Mouse (Mus musculus): Measurements from ENCODE around the gene Mex3a.
A peak's percentile ranks its signal among the peaks of the same experiment; 100 is the strongest.

The Mex3a gene

DNA sequence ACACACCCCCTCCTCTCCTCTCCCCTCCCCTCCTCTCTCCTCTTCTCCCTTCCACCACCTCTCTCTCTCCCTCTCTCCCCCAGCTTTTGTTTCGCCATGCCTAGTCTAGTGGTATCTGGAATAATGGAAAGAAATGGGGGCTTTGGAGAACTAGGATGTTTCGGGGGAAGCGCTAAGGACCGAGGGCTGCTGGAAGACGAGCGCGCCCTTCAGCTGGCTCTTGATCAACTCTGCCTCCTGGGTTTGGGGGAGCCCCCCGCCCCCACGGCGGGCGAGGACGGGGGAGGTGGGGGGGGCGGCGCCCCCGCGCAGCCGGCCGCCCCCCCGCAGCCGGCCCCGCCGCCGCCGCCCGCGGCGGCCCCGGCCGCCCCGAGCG lies at the start of gene Mex3a:
Mex3a (plus strand) TSS at position 97 of the 376 bp plus-strand sequence.
- no peak for DNase-seq

DNA sequence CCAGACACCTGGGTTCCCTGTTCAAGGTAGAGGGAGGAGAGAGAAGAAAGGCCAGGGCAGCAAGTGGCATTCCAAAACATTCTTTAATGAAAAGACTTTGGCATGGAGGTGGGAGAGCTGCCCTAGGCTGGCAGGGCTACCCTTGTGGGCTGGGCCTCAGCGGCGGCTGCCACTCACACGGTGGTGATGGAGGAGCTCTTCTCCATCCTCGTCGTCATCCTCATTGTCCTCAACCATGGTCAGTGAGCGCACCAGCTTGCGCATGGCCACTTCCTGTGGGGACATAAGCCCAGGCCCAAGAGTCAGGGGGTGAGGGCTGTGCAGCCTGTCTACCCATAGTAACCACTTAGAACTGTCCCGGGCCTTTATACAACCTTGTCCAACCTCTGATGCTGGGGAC lies 49.1 kb upstream of the Mex3a start:
- DNase-seq, result no peak

DNA sequence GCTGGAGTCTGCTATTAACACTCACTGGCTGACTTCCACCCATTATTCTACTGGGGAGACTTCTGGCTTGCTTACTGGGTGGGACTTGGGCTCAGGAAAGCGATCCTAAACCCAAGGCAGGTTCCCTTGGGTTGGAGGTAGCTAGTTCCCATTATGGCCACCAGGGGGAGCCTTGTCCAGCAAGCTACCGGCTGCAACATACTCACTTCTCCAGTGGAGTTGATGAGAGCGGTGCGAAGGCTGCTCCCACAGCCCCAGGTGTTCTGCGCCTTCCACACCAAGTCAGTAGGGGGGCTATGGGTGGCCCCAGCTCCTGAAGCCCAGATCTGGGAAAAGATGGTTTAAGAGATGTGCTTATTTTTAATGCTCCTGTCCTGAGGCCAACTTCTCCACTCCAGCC lies 48.6 kb upstream of the Mex3a start:
- DNase-seq, result peak; percentile 83

DNA sequence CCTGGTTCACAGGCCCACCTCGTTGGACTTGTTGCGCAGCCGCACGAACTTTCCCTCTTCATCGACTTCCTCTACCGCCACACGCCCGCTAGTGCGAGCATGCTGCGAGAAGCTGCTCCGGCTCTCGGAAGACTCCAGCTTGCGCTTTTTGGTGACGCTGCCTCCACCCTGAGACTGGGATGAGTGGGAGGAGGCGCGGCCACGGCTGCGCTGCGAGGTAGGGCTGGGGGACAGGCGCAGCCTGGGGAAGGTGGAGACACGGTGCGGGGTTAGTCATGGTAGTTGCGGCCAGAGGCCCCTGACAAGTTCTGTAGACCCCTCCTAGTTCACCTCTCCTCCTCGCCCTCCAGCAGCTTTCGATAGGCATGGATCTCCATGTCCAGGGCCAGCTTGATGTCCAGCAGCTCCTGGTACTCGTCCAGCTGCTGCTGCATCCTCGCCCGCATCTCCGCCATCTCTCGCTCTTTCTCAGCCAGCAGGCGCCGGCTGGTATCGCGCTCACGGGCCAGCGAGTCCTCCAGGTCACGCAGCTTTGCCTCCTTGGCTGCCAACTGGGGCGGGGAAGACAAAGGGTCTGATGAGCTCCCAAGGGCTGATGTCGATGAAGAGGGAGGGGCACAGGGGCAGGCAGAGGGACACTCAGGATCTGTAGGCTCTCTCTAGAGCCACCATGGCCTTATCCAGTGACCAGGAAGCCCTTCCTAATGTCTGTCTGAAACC lies 47.4 kb upstream of the Mex3a start:
- DNase-seq, result no peak

DNA sequence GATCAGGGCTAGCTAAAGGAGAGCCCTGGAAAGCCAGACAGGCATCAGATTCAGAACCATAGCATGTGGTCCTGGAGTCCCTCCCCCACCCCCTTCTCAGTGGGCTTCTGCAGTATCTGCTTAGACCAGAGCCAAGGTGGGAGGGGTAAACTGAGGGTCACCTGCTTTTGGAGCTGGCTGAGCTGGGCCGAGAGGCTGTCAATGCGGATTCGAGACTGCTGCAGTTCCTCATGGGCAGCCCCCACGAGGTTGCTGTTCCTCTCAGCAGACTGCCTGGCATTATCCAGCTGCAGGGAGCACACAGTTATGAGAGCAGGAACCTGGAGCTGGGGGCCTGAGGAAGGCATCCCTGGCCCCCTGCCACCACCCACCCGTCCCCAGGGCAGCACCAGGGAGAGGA lies 46.2 kb upstream of the Mex3a start:
- no peak for DNase-seq

DNA sequence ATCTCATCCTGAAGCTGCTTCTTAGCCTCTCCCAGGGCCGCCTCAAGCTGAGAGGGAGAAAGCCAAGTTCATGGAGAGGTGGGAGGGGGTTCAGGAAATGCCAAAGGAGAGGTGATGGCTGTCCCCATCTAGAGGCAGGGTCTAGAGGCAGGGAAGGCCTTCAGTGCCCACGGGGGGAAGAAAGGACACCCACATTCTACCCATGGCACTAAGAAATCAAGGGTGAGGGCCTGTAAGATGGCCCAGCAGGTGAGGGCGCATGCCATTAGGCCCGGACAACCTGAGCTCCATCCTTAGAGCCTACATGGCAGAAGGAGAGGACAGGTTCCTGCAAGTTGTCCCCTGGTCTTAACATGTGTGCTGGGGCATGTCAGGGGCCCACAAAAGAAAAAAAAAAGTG lies 45.3 kb upstream of the Mex3a start:
- DNase-seq, result no peak

DNA sequence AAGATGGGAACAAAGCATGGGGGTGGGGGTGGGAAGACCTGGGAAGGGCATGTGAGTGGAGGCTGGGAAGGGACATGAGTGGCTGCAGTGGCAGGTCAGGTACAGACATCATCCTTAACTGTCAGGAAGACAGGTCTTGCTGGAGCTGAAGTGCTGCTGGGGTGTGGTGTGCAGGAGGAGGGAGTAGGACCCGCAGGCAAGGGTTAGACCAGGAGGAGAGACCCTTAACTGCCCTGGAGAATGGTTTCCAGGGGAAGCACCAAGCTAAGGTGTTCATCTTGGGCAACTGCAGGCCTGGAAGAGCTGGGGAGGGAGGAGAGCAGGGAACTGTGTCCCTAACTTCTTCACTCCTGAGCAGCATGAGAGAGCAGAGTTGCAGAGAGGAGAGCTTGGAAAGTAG lies 44.8 kb upstream of the Mex3a start:
- no peak for DNase-seq

DNA sequence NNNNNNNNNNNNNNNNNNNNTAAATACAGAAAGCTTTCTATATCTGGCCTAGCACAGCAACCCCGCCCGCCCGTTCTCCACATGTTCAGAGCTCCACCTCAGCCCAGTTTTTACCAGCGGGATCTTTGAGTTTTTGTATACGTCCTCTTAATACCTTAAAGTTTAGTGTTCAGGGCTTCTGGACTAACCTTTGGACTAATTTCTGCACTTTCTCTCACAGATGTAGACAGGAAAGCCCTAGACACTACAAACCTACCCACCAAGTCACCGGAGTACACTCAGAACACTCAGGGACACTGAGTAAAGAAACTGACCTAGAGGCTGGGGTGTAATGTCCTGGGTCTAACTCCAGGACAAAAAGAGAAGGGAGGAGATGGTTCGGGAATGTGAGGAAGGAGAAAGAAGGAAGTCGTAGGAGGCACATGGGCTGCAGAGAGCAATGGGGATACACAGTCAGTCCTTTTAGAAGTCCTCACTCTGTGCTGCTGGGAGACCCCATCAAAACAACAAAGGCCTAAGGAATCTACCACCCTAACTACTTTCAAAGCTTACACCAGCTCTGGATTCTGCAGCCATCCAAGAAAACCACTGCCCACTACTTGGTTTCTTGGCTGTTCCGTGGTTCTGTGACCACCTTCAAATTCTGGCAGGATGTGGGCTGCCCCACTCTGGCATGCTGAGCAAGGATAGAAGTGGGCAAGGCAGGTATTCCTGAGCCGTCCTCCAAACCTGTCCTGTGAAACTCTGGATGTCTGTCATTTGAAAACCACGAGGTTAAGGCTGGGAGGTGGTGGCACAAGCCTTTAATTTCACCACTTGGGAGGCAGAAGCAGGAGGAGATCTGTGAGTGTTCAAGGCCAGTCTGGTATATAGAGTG lies 38.3 kb upstream of the Mex3a start:
- DNase-seq, result no peak

DNA sequence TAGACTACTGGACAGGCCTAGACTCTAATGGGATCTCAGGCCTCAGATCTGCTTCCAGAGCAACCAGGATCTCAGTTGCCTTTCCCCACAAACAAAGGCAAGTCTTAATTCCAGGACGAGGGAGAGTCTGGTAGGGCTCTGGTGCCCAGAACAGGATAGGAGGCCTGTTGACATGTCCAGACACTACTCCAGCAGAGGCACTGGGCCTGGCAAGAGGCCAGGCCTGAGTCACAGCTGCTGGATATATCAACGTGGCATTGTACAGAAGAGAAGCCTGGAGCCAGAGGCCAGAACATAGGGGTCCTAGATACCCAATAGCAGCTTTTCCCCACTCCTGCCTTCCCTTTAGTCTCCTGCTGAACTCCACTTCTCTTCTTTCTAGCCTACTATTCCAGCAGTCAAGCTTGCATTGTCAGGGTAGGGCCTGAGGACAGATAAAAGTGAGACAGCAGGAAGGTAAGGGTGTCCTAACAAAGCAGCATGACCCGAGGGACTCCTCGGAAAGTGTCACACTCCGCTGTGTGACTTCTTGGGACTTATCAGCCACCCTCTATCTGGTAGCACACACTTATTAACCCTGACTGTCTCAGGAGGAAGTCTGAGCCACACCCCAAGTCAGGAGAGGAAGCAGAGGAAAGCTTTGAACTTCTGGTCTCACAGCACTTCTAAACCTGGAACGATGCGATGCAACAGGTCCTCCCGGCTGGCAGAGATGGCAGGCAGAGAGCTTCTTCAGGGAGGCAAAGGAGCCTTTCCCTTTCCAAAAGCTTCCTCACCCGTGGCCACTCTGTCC lies 37.2 kb upstream of the Mex3a start:
- no peak for DNase-seq

DNA sequence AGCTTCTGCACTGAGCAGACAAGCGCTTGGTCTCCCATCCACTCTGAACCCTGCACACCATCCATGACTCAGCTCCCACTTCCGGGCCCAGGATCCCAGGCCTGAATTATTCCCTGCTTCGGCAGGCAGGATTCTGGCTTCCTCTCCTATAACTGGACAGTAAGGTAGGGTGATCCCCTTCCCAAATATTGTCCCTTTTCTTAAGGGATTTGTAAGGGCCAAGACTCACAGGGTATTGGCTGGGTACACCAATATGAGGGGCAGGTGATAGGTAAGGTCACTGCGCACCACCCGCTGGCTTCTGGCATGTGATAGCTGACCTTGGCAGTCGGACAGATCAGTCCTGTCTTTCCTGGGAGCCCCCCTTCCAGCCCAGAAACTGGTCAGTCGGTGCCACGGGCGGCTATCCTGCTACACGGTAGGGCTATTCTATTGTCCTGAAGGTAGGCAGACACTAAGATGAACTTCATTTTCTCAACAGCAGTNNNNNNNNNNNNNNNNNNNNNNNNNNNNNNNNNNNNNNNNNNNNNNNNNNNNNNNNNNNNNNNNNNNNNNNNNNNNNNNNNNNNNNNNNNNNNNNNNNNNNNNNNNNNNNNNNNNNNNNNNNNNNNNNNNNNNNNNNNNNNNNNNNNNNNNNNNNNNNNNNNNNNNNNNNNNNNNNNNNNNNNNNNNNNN lies 36.3 kb upstream of the Mex3a start:
- no peak for DNase-seq

DNA sequence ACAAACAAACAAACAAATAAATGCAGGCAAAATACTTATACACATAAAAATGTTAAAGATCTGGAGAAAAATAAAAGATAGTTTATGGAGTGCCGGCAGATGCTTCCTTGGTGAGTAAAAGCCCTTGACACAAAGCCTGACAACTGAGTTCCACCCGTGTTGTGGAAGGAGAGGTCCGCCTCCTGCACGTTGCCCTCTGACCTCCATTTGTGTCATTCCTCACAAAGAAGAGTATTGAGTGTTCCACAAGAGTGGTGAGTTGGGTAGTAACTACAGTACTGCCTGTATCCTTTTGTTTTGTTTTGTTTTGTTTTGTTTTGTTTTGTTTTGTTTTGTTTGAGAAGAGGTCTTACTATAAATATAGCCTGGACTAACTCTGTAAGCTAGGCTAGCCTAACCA lies 32.6 kb upstream of the Mex3a start:
- no peak for DNase-seq

DNA sequence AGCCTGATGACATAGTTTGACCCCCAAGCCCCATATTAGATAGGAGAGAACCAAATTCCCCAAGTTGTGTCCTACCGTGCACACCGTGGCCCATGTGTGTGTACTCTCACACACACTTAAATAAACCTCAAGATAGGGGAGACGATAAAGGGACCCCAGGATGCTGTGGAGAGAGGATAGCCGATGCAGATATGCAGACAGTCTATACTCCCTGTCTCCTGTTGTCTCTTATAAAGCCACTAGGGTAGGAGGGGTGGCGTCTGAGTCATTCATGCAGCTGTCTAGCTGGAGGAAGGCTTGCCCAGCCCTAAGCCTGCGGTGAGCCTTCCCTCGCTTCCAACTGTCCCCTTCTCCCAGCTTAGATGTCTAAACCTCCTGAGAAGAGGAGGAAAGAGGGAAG lies 32.1 kb upstream of the Mex3a start:
- DNase-seq, result no peak

DNA sequence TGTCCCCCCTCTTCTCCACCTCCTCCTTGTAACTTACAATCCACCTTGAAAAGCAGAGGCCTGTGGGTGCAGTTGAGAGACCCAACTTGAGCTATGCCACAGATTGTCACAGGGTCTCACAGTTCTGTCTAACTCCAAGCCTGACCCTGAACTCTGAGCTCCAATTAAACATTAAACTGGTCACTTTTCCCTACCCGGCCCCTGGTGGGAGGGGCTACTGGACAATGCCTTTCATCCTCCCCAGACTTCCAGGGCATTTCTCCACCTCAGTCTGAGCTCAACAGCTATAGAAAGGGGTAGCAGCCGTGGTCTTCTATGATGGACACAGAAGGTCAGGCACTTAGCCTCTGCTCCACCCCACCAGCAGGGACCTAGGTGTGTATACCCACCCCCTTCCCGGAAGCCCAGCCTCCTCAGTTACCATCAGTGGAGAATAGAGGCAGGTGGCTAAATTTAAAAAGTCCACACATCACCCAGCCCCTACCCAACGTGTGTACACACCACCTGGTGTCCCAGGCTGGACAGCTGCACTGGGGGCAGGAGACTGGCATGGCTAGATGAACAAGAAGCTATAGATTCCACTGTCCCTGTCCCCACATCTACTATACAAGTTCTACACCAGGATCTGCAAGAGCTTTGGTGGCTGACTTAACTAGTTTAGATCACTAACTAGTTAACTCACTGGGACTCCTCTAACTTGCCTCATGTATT lies 31.4 kb upstream of the Mex3a start:
- no peak for DNase-seq

DNA sequence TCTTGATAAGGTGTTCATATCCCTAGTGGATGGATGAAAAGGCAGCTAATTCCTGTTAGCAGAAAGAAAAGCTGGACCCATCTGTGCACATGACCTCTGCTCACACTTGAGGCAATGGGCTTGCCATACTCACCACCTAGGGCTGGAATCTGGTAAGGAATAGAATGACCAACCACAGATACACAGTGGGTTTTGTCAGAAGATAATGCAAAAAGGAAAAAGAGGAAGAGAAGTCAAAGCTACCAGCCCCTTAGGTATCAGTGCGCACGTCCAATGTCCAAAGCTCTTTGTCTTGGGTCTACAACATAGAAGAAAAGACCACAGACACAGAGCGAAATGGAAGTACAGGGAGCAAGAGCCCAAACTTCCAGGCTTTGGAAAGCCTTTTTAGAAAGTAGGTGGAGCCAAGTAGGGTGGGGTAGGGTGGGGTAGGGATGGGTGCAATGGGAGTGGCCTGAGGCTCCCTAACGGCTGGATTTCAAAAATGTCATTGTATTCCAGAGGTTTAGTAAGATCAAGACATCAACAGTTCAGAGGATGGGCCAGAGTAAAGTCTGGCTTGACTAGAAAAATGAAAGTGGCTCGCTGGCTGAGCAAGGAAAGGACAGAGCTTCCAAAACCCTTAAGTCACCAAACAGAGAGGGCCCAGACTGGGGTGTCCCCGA lies 30.7 kb upstream of the Mex3a start:
- no peak for DNase-seq

DNA sequence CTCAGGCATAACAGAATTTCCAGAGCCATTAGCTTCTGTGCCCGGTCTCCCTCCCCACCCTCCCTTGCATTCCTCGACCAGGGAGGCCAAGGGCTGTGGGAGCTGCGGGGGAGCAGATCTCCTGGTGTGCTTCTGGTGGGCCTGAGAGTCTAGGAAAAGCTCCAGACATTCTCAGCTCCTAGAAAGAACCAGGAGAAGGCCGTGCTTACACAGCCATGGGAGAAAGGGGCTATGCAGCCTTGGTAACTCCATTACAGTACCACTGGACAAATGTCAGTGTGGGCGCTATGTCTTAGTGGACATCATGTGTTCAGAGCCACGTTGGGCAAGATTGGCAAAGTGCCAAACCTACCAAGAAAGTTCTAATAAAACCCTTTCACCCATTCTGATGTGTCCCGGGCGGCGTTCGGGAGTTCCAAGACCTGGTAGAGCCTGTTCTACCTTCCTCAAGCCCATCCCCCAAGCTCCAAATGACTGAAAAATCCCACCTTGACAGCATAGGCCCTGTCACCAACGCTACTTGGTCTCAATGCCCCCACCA lies 30.1 kb upstream of the Mex3a start:
- DNase-seq, result no peak

DNA sequence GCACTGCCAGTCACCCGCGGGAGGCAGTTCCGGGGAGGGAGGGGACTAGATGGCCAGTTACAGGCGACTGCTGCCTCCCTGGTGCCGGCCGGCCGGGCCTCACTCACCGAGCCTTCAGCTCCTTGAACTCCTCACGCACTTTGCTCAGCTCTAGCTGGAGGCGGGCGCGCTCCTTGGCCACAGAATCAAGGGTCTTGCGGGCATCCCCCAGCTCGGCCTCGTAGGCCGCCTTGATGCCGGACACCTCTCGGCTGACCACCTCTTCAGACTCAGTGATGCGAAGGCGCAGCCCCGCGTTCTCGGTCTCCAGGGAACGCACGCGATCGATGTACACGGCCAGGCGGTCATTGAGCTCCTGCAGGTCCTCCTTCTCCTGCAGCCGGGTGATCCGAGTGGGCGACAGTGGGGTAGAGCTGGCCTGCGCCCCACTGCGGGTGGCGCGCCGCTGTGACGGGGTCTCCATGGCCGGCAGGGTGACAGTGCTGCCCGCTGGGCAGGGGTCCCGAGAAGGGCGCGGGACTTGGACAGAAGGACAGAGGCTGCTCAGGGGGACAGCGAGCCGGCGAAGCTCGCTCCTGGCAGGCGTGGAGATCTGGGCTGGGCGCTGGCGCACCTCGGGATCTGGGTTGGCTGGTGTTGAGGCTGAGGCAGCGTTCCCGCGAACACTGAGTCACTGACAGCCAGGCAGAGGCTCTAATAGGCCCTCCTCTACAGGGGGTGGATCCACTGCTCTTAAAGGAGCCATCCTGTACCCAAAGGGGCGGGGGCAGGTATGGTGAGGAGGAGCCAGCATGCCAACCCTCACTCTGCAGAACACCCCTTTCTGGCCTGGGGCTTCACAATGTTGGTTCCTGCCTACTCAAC lies 29.3 kb upstream of the Mex3a start:
- peak; percentile 81 for DNase-seq

DNA sequence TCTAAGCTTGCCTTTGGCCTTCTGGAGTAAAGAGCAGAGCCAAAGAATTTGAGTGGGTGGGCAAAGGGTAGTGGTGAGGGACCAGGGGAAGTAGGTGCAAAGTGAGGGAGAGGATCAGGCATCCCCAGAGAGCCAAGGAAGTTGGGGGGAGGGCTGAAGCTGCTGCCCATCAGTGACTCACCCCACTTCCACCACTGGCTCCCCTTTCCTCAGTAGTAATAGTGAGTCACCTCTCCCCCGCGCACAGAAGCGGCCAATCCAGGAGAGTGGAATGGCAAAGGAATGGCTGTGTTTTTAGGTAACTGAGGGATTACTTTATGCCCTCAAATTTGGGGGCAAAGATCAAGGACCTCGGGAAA lies 28.7 kb upstream of the Mex3a start:
- no peak for DNase-seq

DNA sequence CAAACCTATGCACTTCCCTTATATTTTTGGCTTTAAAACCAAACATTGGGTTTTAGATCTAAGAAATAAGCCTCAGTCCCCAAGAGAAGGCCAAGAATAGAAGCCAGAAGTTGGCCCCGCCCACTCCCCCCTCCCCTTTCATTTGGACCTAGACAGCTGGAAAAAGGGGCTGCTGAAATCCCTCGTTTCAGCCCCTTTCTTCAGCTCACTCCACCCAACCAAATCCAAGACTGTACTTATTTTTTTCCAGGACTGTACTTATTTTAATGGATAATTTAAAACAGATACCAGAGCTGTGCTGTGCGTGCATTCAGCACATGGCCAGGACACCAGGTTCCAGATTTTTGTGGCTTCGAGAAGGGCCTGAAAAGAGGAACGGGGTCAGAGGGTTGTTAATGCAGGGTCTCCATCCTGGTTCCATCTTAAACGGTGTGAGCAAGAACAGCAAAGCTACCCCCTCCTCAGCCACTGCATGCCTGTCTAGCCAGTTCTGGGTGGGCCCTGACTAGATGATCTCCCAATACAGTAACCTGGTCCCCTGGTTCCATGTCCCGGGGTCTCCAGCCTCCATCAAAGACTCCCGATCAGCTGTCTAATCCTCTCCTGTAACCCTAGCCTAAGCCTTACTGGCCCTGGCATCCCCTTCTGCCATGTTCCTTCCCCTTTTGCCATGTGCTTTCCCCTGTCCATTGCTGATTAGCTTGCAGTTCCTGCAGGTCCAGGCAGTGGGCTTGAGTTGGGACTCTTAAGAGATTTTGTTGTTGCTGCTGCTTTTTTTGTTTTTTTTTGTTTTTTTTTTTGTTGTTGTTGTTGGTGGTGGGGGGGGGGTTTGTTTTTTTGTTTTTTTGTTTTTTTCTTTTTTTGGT lies 28.1 kb upstream of the Mex3a start:
- no peak for DNase-seq

DNA sequence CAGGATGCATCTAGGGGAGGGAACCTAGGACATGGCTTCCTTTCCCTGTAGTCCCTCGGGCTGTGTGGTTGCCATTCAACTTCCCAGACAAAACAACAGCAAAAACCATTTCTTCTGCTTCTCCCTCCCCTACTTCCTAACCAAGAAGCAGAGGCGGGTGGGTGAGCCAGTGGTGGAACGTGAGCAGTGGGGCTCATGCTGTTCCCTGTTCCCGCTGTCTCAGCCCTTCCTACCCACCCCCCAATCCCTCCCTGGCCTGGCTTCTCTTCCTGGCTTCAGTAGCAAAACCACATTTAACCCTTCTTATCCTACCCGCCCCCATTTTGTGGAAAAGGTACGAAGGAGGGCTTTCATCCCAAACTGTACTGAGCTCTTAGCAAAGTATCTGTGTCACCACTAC lies 27.1 kb upstream of the Mex3a start:
- DNase-seq, result no peak

DNA sequence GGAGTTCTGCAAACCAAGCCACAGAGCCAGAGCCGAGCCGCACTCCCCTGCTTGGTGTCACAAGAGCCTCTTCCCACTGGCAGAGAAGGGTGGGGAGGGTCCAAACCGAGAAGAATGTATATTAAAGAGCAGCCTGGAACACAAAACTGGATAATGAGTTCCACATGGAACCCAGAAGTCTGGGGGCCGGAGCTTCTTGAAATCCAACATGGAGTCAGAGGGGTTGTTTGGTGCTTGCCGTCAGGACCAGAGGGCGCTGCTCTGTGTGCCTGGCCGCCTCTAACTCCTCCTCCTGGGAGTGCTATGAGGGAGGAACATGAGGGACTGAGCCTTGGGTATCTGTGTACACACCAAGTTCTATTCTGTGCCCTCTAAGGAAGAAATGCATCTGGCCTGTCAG lies 26.4 kb upstream of the Mex3a start:
- DNase-seq, result no peak
